Mouse (Mus musculus): ENCODE results near the gene Olfr1258.
"Not testable (repeated sequence)": the region's sequence is repeated elsewhere in the genome, so short reads cannot be mapped to it uniquely, and the experiment has no call there.

The Olfr1258 gene

GRCm38 (mm10) chr2:89927009-89927408, at the start of gene Olfr1258:
TSS of gene Olfr1258 (plus strand) at chr2:89927309.
- no peak for DNase-seq

DNA sequence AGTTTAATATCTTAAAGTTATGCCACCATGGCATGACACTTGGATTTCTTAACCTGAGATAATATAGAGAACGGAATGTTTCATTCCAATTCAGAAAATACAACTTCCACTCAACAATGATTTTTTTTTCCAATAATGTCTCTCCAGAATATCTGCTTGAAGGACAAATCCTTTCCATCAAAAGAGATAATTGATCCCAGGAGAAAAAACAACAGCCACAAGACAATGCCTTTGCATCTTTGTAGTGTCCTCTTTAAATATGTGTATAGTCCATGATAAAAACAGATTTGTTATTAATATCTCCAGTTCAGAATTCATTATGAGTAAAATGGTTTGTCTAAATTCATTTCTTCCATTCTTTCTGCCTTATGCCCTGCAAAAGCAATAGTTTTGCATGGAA, 49.0 kb upstream of the Olfr1258 start, which contains the start of gene Olfr1257:
Gene Olfr1257, plus strand, starts transcription at position 301 of the 400 bp plus-strand sequence.
- DNase-seq, result no peak

GRCm38 (mm10) chr2:89912616-89913015, 14.5 kb upstream of the Olfr1258 start:
- DNase-seq, result not testable (repeated sequence)

GRCm38 (mm10) chr2:89948564-89948963, 21.5 kb downstream of the Olfr1258 start, which contains the start of gene Olfr1259:
TSS of gene Olfr1259 (minus strand) at chr2:89948664.
- DNase-seq, result no peak

- DNase-seq, result peak in 1 of 2 experiments; percentile 0
These were observed 47.1 kb downstream of the Olfr1258 start, which contains the start of gene Olfr1260 for GRCm38 (mm10) chr2:89974184-89974583. TSS of gene Olfr1260 (plus strand) at chr2:89974340.

DNA sequence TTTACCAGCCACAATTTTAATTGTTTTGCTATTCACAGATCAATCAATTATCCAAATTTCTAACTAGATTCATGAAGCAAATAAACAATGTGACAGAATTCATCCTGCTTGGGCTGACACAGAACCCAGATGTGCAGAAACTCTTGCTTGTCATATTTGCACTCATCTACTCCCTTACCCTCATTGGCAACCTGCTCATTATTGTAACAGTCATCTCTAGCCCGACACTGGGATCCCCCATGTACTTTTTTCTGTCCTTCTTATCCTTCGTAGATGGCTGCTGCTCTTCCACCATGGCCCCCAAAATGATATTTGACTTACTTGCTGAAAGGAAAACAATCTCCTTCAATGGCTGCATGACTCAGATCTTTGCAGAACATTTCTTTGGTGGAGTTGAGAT, 50.6 kb downstream of the Olfr1258 start:
- DNase-seq, result no peak
